Mouse (Mus musculus): ENCODE data around the gene Sarnp. TPM values are rescaled to one million over a fixed set of nuclear protein-coding genes. Genes with fewer than 3 reads are reported as not detected.

The Sarnp gene
- polyA plus RNA-seq, 1 experiment: 56.6 TPM

- no peak overlapping the region for H3K4me3 ChIP-seq (ENCODE audit: insufficient read depth, poor library complexity, severe bottlenecking)
- H3K27me3 ChIP-seq (ENCODE audit: control insufficient read depth, insufficient read depth, insufficient read length): no peaks in the 10 kb centered on the region
- TF ChIP-seq MYOG (IDR thresholded peaks at IDR 0.05; ENCODE audit: control insufficient read depth, extremely low read depth, insufficient read length): no peak
- TF ChIP-seq FOSL1 (IDR thresholded peaks at IDR 0.05; ENCODE audit: insufficient read depth, low read length, poor library complexity, severe bottlenecking): no peak
- no peak for TF ChIP-seq MAX (IDR thresholded peaks at IDR 0.05)
- TF ChIP-seq CTCF (IDR thresholded peaks at IDR 0.05; ENCODE audit: control insufficient read depth, insufficient read depth, insufficient read length): no peak
- TF ChIP-seq USF1 (IDR thresholded peaks at IDR 0.05; ENCODE audit: low read depth): no peak
- TF ChIP-seq MYOD1 (IDR thresholded peaks at IDR 0.05; ENCODE audit: control insufficient read depth, insufficient read length, low read depth): no peak
- TF ChIP-seq CEBPB (IDR thresholded peaks at IDR 0.05; ENCODE audit: low read depth): no peak
Measured at GRCm38 (mm10) chr10:128888941-128889827, 72.1 kb downstream of the Sarnp start.

DNA sequence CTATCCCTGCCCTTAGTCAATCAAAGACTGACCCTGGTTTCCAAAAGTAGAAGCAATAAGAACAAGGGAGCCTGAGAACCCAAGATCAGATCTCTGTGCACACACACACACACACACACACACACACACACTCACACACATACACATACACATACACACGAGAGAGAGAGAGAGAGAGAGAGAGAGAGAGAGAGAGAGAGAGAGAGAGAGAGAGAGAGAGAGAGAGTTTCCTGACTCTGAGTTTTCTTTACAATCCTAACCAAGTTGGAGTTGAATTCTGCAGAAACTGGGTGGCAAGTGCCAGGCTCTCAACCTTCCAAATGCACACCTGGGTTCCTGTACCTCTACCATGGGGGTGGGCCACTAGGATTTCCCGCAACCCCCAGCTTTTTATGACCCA is 72.7 kb downstream of the Sarnp start:
- H3K4me3 ChIP-seq (ENCODE audit: insufficient read depth, poor library complexity, severe bottlenecking): no peak overlapping the region
- TF ChIP-seq FOSL1 (IDR thresholded peaks at IDR 0.05; ENCODE audit: insufficient read depth, low read length, poor library complexity, severe bottlenecking) (no peak), CEBPB (IDR thresholded peaks at IDR 0.05; ENCODE audit: low read depth) (no peak), MYOG (IDR thresholded peaks at IDR 0.05; ENCODE audit: control insufficient read depth, extremely low read depth, insufficient read length) (no peak), USF1 (IDR thresholded peaks at IDR 0.05; ENCODE audit: low read depth) (no peak), MYOD1 (IDR thresholded peaks at IDR 0.05; ENCODE audit: control insufficient read depth, insufficient read length, low read depth) (no peak), CTCF (IDR thresholded peaks at IDR 0.05; ENCODE audit: control insufficient read depth, insufficient read depth, insufficient read length) (no peak), MAX (IDR thresholded peaks at IDR 0.05) (no peak)
- H3K36me3 ChIP-seq (ENCODE audit: control insufficient read depth, insufficient read depth): no peaks in the 10 kb centered on the region
- H3ac ChIP-seq (ENCODE audit: control insufficient read depth, insufficient read length, low read depth): no peak overlapping the region
- no peaks in the 10 kb centered on the region for H3K27me3 ChIP-seq (ENCODE audit: control insufficient read depth, insufficient read depth, insufficient read length)
- peaks cover 10% of the 10 kb centered on the region for H3K79me2 ChIP-seq (ENCODE audit: control insufficient read depth, insufficient read depth)
- peaks cover 2% of the 10 kb centered on the region for H3K79me3 ChIP-seq (ENCODE audit: low read depth)

More at GRCm38 (mm10) chr10:128888941-128889827, 72.1 kb downstream of the Sarnp start:
- no peaks in the 10 kb centered on the region for H3K36me3 ChIP-seq (ENCODE audit: control insufficient read depth, insufficient read depth)
- H3K79me3 ChIP-seq (ENCODE audit: low read depth): peaks cover 2% of the 10 kb centered on the region
- no peak overlapping the region for H3ac ChIP-seq (ENCODE audit: control insufficient read depth, insufficient read length, low read depth)
- H3K79me2 ChIP-seq (ENCODE audit: control insufficient read depth, insufficient read depth): peaks cover 10% of the 10 kb centered on the region

DNA sequence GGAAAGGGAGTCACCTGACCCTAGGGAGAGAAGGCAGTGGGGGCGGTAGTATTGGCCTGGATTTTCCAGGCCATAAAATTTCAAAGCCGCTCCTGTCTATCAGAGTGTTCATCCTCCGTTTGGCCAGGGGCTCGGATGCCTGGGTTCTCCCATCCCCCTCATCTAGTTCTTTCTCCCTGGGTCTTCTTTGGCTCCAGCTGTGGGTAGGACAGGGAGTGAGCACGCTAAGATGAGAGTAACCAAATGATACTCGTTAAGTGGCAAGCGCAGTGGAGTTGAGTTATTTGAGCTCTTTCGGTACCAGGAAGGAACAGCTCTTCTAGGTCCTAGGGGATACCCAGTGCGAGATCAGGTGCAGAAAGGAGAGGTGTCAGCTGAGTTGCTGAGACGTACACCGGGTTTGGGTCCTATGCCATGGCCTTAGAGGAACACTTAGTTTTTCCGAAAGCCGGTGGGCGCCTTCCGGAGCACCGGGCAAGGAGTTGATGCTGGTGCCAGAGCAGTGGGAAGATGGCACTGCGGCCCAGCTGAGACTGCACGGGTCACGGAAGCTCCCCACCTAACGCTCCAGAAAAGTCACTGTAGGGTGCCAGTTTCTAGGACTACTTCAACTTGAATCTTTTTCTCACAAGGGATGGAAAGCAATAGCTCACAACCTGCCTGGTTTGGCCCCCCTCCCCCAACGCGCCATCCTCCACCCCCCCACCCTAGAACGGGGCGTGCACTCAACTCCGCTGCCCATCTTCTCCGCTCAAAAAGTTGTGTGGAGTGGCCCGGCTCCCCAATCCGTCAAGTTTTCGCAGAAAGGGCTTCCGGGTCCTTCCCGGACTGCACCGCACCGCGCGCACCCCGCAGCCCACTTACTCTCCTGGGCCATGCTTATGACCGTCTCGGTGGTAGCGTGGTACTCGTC is 73.5 kb downstream of the Sarnp start:
- Histone ChIP-seq H3K79me2 (ENCODE audit: control insufficient read depth, insufficient read depth) (peaks cover 10% of the 10 kb centered on the region), H3K27me3 (ENCODE audit: control insufficient read depth, insufficient read depth, insufficient read length) (no peaks in the 10 kb centered on the region), H3K79me3 (ENCODE audit: low read depth) (peaks cover 2% of the 10 kb centered on the region), H3K36me3 (ENCODE audit: control insufficient read depth, insufficient read depth) (no peaks in the 10 kb centered on the region), H3K4me3 (ENCODE audit: insufficient read depth, poor library complexity, severe bottlenecking) (peak overlapping the region; percentile 49), H3ac (ENCODE audit: control insufficient read depth, insufficient read length, low read depth) (peak overlapping the region; percentile 75)
- no peak for TF ChIP-seq FOSL1 (IDR thresholded peaks at IDR 0.05; ENCODE audit: insufficient read depth, low read length, poor library complexity, severe bottlenecking)
- no peak for TF ChIP-seq MYOD1 (IDR thresholded peaks at IDR 0.05; ENCODE audit: control insufficient read depth, insufficient read length, low read depth)
- TF ChIP-seq CTCF (IDR thresholded peaks at IDR 0.05; ENCODE audit: control insufficient read depth, insufficient read depth, insufficient read length): no peak
- TF ChIP-seq MYOG (IDR thresholded peaks at IDR 0.05; ENCODE audit: control insufficient read depth, extremely low read depth, insufficient read length): no peak
- TF ChIP-seq CEBPB (IDR thresholded peaks at IDR 0.05; ENCODE audit: low read depth): no peak
- no peak for TF ChIP-seq USF1 (IDR thresholded peaks at IDR 0.05; ENCODE audit: low read depth)
- no peak for TF ChIP-seq MAX (IDR thresholded peaks at IDR 0.05)

DNA sequence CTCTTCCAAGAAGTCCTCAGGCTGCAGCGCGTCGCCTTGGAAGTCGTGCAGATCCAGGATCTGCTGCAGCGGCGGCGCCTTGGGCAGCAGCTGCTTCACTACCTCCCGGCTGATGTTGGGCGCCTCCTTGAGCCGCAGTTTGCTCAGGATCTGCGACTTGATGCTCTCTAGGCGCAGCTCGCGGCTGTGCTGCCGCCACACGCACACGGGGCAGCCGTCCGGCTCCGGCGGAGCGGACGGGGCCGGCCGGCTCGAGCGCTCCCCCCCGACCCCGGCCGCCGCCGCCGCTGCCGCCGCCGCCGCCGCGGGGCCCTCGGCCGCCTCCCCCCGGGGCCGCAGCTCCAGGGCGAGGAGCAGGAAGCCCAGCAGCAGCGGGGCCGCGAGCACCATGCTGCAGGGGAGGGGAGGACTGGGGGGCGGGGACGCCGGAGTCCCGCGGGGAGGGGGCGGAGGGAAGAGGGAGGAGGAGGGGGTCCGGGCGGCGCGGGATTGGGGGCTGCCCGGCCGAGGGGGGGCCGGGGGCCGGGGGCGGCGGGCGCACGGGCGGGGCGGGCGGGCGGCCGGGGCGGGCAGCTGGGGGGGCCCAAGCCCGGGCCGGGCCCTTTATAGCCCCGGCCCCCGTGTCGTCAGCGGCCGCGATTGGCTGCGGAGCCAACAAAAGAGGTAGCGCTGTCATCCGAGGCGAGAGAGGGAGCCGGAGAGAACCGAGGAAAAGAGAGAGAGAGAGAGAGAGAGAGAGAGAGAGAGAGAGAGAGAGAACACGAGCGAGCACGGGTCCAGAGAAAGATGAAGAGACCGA is 74.4 kb downstream of the Sarnp start, which contains the start of gene Gdf11:
TSS of gene Gdf11 (minus strand) at position 423 of the 799 bp plus-strand sequence.
- peaks cover 10% of the 10 kb centered on the region for H3K79me2 ChIP-seq (ENCODE audit: control insufficient read depth, insufficient read depth)
- no peaks in the 10 kb centered on the region for H3K36me3 ChIP-seq (ENCODE audit: control insufficient read depth, insufficient read depth)
- H3K79me3 ChIP-seq (ENCODE audit: low read depth): peaks cover 2% of the 10 kb centered on the region
- peak within 1 kb of the TSS; percentile 75 for H3ac ChIP-seq (ENCODE audit: control insufficient read depth, insufficient read length, low read depth)
- H3K4me3 ChIP-seq (ENCODE audit: insufficient read depth, poor library complexity, severe bottlenecking): peak within 1 kb of the TSS; percentile 49
- TF ChIP-seq MYOD1 (IDR thresholded peaks at IDR 0.05; ENCODE audit: control insufficient read depth, insufficient read length, low read depth) (no peak), CTCF (IDR thresholded peaks at IDR 0.05; ENCODE audit: control insufficient read depth, insufficient read depth, insufficient read length) (no peak), MAX (IDR thresholded peaks at IDR 0.05) (no peak), MYOG (IDR thresholded peaks at IDR 0.05; ENCODE audit: control insufficient read depth, extremely low read depth, insufficient read length) (no peak), FOSL1 (IDR thresholded peaks at IDR 0.05; ENCODE audit: insufficient read depth, low read length, poor library complexity, severe bottlenecking) (no peak), CEBPB (IDR thresholded peaks at IDR 0.05; ENCODE audit: low read depth) (no peak), USF1 (IDR thresholded peaks at IDR 0.05; ENCODE audit: low read depth) (no peak)
- no peaks in the 10 kb centered on the region for H3K27me3 ChIP-seq (ENCODE audit: control insufficient read depth, insufficient read depth, insufficient read length)
